Mouse (Mus musculus): ENCODE results near the gene Sun1.

DNA sequence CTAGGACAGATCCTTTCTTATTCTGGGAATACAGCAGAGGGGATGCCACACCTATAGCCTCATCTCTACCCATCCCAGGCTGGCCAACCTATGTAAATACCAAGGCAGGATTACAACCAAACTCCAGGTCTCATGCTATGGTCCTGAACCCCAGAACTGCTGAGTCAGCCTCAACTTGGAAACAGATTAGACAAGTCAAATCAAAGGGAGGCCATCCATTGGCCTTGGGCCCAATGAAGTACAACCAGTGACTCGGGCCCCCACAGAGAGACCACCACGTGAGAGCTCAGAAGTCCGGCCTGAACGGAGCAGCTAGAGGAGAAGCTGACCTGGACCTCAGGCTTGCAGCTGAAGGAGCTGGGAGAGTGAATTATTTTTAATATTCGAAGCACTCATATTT is 97.3 kb downstream of the Sun1 start:
- TF ChIP-seq POLR2A (IDR thresholded peaks at IDR 0.05; ENCODE audit: control insufficient read depth in 1 of 2, insufficient read depth in 1 of 2, low read depth in 1 of 2, low read length in 2 of 2, poor library complexity in 1 of 2) (no peak), TCF12 (IDR thresholded peaks at IDR 0.05; ENCODE audit: low read depth, low read length) (no peak), MYC (IDR thresholded peaks at IDR 0.05; ENCODE audit: low read depth, low read length) (no peak), CTCF (IDR thresholded peaks at IDR 0.05 in 2 of 3, conservative IDR thresholded peaks at IDR 0.05 in 1 of 3; ENCODE audit: control insufficient read depth in 1 of 3, insufficient read depth in 1 of 3, low read depth in 2 of 3, low read length in 3 of 3, poor library complexity in 1 of 3, severe bottlenecking in 1 of 3) (no peak), MAFK (IDR thresholded peaks at IDR 0.05; ENCODE audit: borderline replicate concordance, low read depth, low read length) (peak; percentile 42; the same call in 1 of the 2 replicates), MXI1 (IDR thresholded peaks at IDR 0.05; ENCODE audit: low read depth, low read length) (no peak), JUND (IDR thresholded peaks at IDR 0.05; ENCODE audit: low read depth, low read length) (no peak), MAX (IDR thresholded peaks at IDR 0.05; ENCODE audit: low read length) (no peak)

Measured in MEL (cell line).